Mouse (Mus musculus) heart, embryonic 13.5 days (tissue): Measurements from ENCODE around the gene Aagab. TPM values are rescaled to one million over a fixed set of nuclear protein-coding genes. Genes with fewer than 3 reads are reported as not detected.
A peak's percentile ranks its signal among the peaks of the same experiment; 100 is the strongest.

Source experiments
- ATAC-seq: fragments of 200-750 bp; cut with Nextera tagmentation; 2 replicates; pipeline ENCODE4 v1.8.0; 2017; ENCODE audit warnings: moderate TSS enrichment; ENCODE audit not compliant: insufficient number of reproducible peaks, low FRiP score, low TSS enrichment; ENCODE audit errors: extremely low read depth
- H3K27ac ChIP-seq: fragments of 300-500 bp; sonication (generic); replicated peaks from 2 replicates; pipeline ENCODE4 v1.5.1; 2015; ENCODE audit warnings: moderate library complexity, mild to moderate bottlenecking, inconsistent platforms
- H3K27me3 ChIP-seq: fragments of 300-500 bp; sonication (generic); replicated peaks from 2 replicates; pipeline ENCODE4 v1.6.1; 2015; ENCODE audit warnings: mild to moderate bottlenecking, inconsistent platforms
- H3K36me3 ChIP-seq: fragments of 300-500 bp; sonication (generic); 2 replicates; pipeline ENCODE4 v1.6.1; 2015; ENCODE audit warnings: mild to moderate bottlenecking, inconsistent platforms
- H3K4me1 ChIP-seq: fragments of 300-500 bp; sonication (generic); 2 replicates; pipeline ENCODE4 v1.6.1; 2015; ENCODE audit warnings: inconsistent platforms
- H3K4me2 ChIP-seq: fragments of 300-500 bp; sonication (generic); 2 replicates; pipeline ENCODE4 v1.6.1; 2015; ENCODE audit warnings: inconsistent platforms, mild to moderate bottlenecking, moderate library complexity
- H3K4me3 ChIP-seq: fragments of 300-500 bp; sonication (generic); 2 replicates; pipeline ENCODE4 v1.5.1; 2015; ENCODE audit warnings: moderate library complexity, mild to moderate bottlenecking, inconsistent platforms
- H3K9ac ChIP-seq: fragments of 300-500 bp; sonication (generic); 2 replicates; pipeline ENCODE4 v1.6.1; 2015; ENCODE audit warnings: inconsistent platforms, mild to moderate bottlenecking, moderate library complexity
- H3K9me3 ChIP-seq: fragments of 300-500 bp; sonication (generic); 2 replicates; pipeline ENCODE4 v1.6.1; 2016; ENCODE audit warnings: inconsistent platforms
- WGBS: fragments of 180-500 bp; shearing (Covaris S2); methylation state at CpG from one replicate; pipeline ENCODE4 v1.1.7; 2015; ENCODE audit warnings: mixed read lengths; 5-methylcytosine and 5-hydroxymethylcytosine counted together
- polyA plus RNA-seq: library from polyadenylated mRNA; unstranded; fragments of >200 nt; fragmentation: Nextera tagmentation; extraction: Ambion mirVana; gene quantifications from 2 replicates; pipeline ENCODE4 v1.2.1, GENCODE M21; 2015

Aagab gene
- polyA plus RNA-seq, 1 experiment from 2014 or later: 21.8 TPM

GRCm38 (mm10) chr9:63606594-63606993, 4.1 kb downstream of the Aagab start:
- Histone ChIP-seq H3K4me2 (no peak overlapping the region), H3K27ac (no peak overlapping the region), H3K4me1 (peaks cover 52% of the 10 kb centered on the region), H3K9me3 (no peaks in the 10 kb centered on the region), H3K27me3 (no peaks in the 10 kb centered on the region), H3K4me3 (no peak overlapping the region), H3K9ac (no peak overlapping the region), H3K36me3 (no peaks in the 10 kb centered on the region)
- no peak for ATAC-seq
- WGBS: 67% methylated on average over 2 of the region's 2 CpGs

DNA sequence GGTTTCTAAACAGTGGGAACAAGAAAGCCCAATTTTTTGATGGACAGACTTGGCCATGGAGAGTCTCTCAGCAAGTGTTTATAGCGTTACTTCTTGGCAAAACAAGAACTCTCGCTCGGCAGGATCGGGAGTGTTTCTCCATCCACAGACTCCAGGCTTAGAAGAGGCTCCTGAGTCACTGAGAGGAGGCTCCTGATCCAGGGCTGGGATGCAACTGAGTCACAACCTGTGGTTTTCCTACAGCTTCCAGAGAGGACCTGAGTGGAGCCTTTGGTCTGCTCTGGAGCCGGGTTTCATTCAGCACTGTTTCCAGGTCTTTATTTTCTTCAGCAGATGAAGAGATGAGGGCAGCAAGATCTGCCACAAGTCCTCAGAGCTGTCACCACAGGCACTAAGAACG, 5.5 kb downstream of the Aagab start:
- Histone ChIP-seq H3K9me3 (no peaks in the 10 kb centered on the region), H3K27ac (no peak overlapping the region), H3K27me3 (no peaks in the 10 kb centered on the region), H3K9ac (no peak overlapping the region), H3K36me3 (no peaks in the 10 kb centered on the region), H3K4me1 (peaks cover 62% of the 10 kb centered on the region), H3K4me3 (no peak overlapping the region), H3K4me2 (no peak overlapping the region)
- ATAC-seq: no peak
- 78% methylated on average over 6 of the region's 6 CpGs for WGBS

DNA sequence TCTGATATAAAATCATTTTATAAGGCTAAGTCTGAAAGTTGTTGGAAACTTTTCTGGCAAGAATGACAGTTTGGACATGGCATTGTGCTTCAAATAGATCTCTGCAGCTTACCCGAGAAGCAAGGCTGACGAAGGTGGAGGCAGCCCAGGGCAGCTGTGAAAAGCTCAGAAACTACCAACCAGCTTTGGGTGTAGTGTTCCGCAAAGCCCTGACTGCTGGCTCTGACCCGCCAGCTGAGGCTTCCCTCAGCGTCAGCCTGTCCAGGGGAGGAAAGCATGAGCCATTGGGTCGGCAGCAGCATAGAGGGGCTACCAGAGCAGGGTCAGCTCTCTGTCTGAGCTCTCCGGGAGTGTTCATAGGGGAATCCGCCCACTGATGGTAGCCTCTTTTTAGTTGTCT, 6.8 kb downstream of the Aagab start:
- H3K27ac ChIP-seq: no peak overlapping the region
- ATAC-seq: no peak
- H3K4me2 ChIP-seq: no peak overlapping the region
- H3K36me3 ChIP-seq: no peaks in the 10 kb centered on the region
- H3K9me3 ChIP-seq: no peaks in the 10 kb centered on the region
- WGBS: 71% methylated on average over 8 of the region's 8 CpGs
- no peaks in the 10 kb centered on the region for H3K27me3 ChIP-seq
- no peak overlapping the region for H3K9ac ChIP-seq
- H3K4me3 ChIP-seq: no peak overlapping the region
- peaks cover 62% of the 10 kb centered on the region for H3K4me1 ChIP-seq

GRCm38 (mm10) chr9:63609776-63610175, 7.3 kb downstream of the Aagab start:
- WGBS: 96% methylated on average over 2 of the region's 2 CpGs
- H3K9me3 ChIP-seq: no peaks in the 10 kb centered on the region
- no peak overlapping the region for H3K27ac ChIP-seq
- ATAC-seq: no peak
- no peaks in the 10 kb centered on the region for H3K27me3 ChIP-seq
- H3K9ac ChIP-seq: no peak overlapping the region
- no peak overlapping the region for H3K4me2 ChIP-seq
- H3K36me3 ChIP-seq: no peaks in the 10 kb centered on the region
- peaks cover 58% of the 10 kb centered on the region for H3K4me1 ChIP-seq
- no peak overlapping the region for H3K4me3 ChIP-seq

DNA sequence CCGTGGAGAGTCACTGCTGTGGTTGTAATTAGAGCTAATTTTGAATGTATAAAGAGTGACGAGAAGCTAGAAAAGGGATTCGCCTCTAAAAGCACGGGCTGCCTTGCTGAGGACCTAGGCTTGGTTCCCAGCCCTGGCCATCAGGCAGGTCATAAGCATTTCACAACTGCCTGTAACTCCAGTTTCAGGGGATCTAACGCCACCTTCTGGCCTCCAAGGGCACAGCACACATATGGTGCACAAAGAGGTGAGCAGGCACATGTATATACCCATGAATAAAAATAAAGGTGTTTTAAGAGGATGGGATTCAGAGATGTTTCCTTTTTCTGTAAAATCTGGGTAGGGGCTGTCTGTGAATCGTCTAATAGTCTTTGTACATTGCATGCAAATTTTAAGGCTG, 7.8 kb downstream of the Aagab start:
- Histone ChIP-seq H3K27me3 (no peaks in the 10 kb centered on the region), H3K27ac (peak overlapping the region; percentile 69; the same call in 1 of the 2 replicates), H3K9me3 (no peaks in the 10 kb centered on the region), H3K4me1 (peaks cover 55% of the 10 kb centered on the region), H3K4me3 (no peak overlapping the region), H3K36me3 (no peaks in the 10 kb centered on the region), H3K4me2 (no peak overlapping the region), H3K9ac (no peak overlapping the region)
- ATAC-seq: no peak
- 89% methylated on average over 6 of the region's 6 CpGs for whole genome bisulfite sequencing

GRCm38 (mm10) chr9:63610841-63611366, 8.4 kb downstream of the Aagab start:
- peak overlapping the region; percentile 37 for H3K4me2 ChIP-seq
- no peak overlapping the region for H3K4me3 ChIP-seq
- WGBS: 26% methylated on average over 13 of the region's 13 CpGs
- H3K9ac ChIP-seq: peak overlapping the region; percentile 63
- no peak for ATAC-seq
- H3K27me3 ChIP-seq: no peaks in the 10 kb centered on the region
- H3K4me1 ChIP-seq: peaks cover 51% of the 10 kb centered on the region
- no peaks in the 10 kb centered on the region for H3K9me3 ChIP-seq
- H3K36me3 ChIP-seq: no peaks in the 10 kb centered on the region
- H3K27ac ChIP-seq: peak overlapping the region; percentile 69

- no peak for ATAC-seq
- H3K4me3 ChIP-seq: no peak overlapping the region
- no peak overlapping the region; the same call in 1 of the 2 replicates for H3K27ac ChIP-seq
- H3K27me3 ChIP-seq: no peaks in the 10 kb centered on the region
- peaks cover 48% of the 10 kb centered on the region for H3K4me1 ChIP-seq
- no peak overlapping the region for H3K4me2 ChIP-seq
- WGBS: 59% methylated on average over 5 of the region's 5 CpGs
- no peak overlapping the region for H3K9ac ChIP-seq
- no peaks in the 10 kb centered on the region for H3K9me3 ChIP-seq
- H3K36me3 ChIP-seq: peaks cover 4% of the 10 kb centered on the region
These were observed 9.5 kb downstream of the Aagab start for GRCm38 (mm10) chr9:63611967-63612366.

- no peak for ATAC-seq
- H3K4me2 ChIP-seq: 0 out of 2 replicates have a peak overlapping the region, but pooled peaks have one; percentile 11
- no peaks in the 10 kb centered on the region for H3K9me3 ChIP-seq
- no peaks in the 10 kb centered on the region for H3K27me3 ChIP-seq
- no peak overlapping the region for H3K4me3 ChIP-seq
- H3K4me1 ChIP-seq: peaks cover 48% of the 10 kb centered on the region
- peak overlapping the region; percentile 50; the same call in 1 of the 2 replicates for H3K9ac ChIP-seq
- no peak overlapping the region; the same call in 1 of the 2 replicates for H3K27ac ChIP-seq
- peaks cover 13% of the 10 kb centered on the region for H3K36me3 ChIP-seq
- WGBS: 58% methylated on average over 16 of the region's 16 CpGs
These were observed 10.4 kb downstream of the Aagab start for GRCm38 (mm10) chr9:63612565-63613515.

GRCm38 (mm10) chr9:63613569-63613968, 11.1 kb downstream of the Aagab start:
- no peak overlapping the region for H3K27ac ChIP-seq

GRCm38 (mm10) chr9:63614018-63614985, 11.8 kb downstream of the Aagab start:
- ATAC-seq: no peak
- peaks cover 46% of the 10 kb centered on the region for H3K4me1 ChIP-seq
- no peaks in the 10 kb centered on the region for H3K9me3 ChIP-seq
- H3K4me2 ChIP-seq: no peak overlapping the region
- H3K4me3 ChIP-seq: no peak overlapping the region
- H3K36me3 ChIP-seq: peaks cover 28% of the 10 kb centered on the region
- 85% methylated on average over 11 of the region's 11 CpGs for WGBS
- H3K27ac ChIP-seq: no peak overlapping the region
- no peaks in the 10 kb centered on the region for H3K27me3 ChIP-seq
- H3K9ac ChIP-seq: no peak overlapping the region

More at GRCm38 (mm10) chr9:63613569-63613968, 11.1 kb downstream of the Aagab start:
- Histone ChIP-seq H3K27me3 (no peaks in the 10 kb centered on the region), H3K4me2 (0 out of 2 replicates have a peak overlapping the region, but pooled peaks have one; percentile 11), H3K4me3 (no peak overlapping the region), H3K9me3 (no peaks in the 10 kb centered on the region), H3K9ac (0 out of 2 replicates have a peak overlapping the region, but pooled peaks have one; percentile 17), H3K4me1 (peaks cover 48% of the 10 kb centered on the region), H3K36me3 (peaks cover 20% of the 10 kb centered on the region)
- WGBS: 23% methylated on average over 1 of the region's 1 CpGs
- no peak for ATAC-seq

GRCm38 (mm10) chr9:63617967-63618366, 15.5 kb downstream of the Aagab start:
- H3K36me3 ChIP-seq: peaks cover 62% of the 10 kb centered on the region
- WGBS: 82% methylated on average over 2 of the region's 2 CpGs
- no peaks in the 10 kb centered on the region for H3K27me3 ChIP-seq
- H3K4me3 ChIP-seq: no peak overlapping the region
- no peak overlapping the region for H3K4me2 ChIP-seq
- no peak for ATAC-seq
- no peak overlapping the region for H3K27ac ChIP-seq
- no peaks in the 10 kb centered on the region for H3K9me3 ChIP-seq
- H3K9ac ChIP-seq: no peak overlapping the region
- H3K4me1 ChIP-seq: peaks cover 13% of the 10 kb centered on the region
